Mouse (Mus musculus): ENCODE results near the gene Olfr374. TPM values are rescaled to one million over a fixed set of nuclear protein-coding genes. Genes with fewer than 3 reads are reported as not detected.

Gene Olfr374
- total RNA-seq, 2 experiments from 2014 or later: not detected

DNA sequence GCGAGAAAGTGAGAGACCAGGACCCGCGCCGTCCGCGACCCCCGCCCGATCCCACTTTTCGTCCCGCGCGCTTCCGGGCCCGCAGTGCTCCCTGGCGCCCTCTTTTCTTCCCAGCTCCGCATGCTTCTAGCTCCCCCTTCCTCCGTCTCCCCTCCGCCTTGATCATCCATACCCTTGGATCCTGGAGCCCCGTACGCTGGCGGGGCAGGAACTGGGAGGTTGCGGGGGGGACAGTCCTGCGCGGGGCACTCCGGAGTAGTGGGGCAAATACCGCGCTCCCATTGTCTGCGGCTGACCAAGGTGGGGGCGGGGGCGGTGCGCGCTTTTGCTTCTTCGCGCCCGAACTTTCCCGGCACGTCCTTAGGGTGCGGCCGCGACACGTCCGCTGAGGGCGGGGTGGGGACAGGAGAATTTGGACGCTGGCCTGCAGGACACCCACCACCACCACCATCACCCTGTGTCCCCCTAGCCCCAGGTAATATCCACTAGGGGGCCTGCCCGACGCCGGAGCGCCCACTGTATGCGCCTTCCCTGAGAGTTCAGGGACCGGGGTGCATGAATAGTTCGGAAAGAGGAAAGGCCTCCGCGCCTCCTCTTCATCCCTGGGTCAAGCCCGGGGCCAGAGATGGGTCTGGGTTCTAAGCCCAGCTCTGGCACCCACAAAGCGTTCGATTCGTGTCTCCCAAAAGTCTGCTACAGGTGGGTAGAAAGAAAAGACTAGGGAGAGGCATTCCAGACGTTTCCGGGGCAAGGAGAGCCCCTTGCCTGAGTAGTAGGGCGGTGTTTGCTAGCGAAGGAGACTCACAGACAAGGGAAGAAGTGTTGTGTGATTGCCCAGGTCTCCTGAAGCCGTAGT is 28.8 kb downstream of the Olfr374 start:
- DNase-seq: peak; percentile 54

DNA sequence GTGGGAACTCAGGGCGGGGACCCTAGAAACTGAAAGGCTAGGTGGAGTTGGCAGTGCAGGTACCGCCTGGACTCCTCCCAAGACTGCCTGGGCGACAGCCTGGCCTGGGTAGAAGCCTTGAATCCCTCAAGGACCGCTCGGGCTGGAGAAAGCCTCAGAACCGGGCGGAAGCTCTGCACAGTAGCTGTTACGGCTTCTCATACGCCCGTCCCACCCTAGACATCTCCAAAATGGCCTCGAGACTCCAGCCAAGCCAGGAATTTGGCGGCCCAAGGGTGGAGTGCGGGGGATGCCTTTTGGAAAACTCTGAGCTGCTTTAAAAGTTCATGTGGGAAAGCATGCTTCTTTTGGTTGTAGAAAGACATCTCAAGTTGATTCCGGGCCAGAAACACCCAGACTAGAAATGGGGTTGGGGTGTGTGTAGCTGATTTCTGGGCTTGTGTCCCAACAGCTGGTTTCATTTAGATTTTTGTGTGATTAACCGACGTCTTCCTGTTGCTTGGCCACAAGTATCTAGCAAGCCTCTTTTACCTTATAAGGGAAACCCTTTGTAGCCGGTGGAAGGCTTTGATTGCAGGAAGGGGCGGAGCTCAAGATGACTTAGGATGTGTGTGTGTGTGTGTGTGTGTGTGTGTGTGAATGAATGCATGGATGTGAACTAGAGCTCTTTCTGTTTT is 29.6 kb downstream of the Olfr374 start:
- DNase-seq: peak; percentile 50

DNA sequence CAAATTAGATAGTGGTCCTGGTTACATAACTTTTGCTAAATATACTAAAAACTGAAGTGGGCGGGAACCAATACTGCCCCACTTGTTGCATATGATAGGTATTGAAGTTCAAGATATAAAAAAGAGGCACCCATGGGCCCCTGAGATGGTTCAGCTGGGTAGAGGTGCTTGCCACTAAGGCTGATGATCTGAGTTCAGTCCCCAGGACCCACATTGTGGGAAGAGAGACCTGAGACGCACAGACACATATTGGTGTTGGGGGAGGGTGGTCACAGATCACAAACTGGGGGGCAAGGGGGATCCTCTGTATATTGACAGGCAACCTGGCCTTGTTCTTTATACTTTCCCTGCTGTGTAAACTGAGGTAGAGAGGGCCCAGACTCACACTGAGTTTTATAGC is 30.6 kb downstream of the Olfr374 start:
- DNase-seq: no peak

DNA sequence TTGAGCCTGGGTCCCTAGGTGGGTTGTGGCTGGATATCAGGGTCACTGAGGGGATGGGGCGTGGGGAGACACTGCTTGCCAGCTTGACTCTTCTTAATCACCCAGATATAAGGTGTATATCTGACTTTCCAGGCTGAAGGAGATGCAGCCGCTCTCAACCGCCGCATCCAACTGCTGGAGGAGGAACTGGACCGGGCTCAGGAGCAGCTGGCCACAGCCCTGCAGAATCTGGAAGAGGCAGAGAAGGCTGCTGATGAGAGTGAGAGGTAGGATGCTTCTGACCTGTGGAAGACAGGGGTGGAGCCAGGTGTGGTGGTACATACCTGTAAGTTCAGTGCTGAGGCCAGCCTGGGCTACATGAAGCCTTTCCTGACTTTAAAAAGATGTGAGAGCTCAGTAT is 31.6 kb downstream of the Olfr374 start:
- no peak for DNase-seq

DNA sequence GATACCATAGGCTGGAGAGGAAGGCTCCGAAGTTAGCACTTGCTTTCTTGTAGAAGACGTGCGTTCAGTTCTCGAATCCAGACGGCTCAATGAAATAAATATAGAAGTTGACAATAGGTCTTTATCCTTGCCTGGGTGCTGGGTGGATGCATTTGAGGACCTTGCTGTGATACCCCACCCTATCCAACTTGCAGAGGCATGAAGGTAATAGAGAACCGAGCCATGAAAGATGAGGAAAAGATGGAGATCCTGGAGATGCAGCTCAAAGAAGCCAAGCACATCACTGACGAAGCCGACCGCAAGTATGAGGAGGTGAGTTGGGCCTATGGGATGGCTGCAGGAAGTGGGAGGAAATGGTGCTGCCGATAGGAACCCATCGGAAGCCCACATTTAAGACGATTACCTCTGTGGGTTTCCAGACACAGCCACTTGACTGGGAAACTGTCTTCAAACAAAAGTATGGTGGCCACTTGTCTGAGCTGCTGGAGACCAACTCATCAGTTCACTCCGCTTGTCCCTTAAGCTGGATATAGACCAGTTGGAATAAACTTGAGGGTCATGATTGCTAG is 36.5 kb downstream of the Olfr374 start:
- DNase-seq: no peak

DNA sequence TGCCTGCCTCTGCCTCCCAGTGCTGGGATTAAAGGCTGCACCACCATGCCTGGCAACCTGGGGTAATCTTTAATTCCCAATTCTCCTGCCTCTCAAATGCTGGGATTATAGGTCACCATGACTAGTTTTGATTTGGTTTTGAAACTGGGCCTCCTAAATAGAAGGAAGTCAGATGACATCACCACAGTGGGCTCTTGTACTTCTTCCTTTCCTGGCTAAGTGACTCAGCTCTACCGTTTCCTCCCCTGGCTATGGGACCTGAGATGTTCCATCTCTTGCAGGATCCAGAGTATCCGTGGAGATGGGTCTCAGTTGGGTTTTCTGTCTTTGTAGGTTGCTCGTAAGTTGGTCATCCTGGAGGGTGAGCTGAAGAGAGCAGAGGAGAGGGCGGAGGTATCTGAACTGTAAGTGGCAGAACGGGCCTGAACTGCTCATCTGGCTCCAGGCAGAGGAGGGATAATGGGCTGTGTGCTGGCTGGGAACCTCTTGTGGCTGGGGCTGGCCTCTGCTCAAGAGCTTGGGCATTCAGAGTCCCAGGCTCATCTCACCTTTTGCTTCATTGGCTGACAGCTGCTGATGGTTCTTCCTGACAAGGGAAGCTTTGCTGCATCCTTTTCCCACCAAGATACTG is 37.6 kb downstream of the Olfr374 start:
- DNase-seq: no peak

- DNase-seq: no peak
These were observed 38.7 kb downstream of the Olfr374 start for GRCm38 (mm10) chr8:72145511-72145910.

- no peak for DNase-seq
These were observed 39.2 kb downstream of the Olfr374 start for GRCm38 (mm10) chr8:72146056-72146455.

DNA sequence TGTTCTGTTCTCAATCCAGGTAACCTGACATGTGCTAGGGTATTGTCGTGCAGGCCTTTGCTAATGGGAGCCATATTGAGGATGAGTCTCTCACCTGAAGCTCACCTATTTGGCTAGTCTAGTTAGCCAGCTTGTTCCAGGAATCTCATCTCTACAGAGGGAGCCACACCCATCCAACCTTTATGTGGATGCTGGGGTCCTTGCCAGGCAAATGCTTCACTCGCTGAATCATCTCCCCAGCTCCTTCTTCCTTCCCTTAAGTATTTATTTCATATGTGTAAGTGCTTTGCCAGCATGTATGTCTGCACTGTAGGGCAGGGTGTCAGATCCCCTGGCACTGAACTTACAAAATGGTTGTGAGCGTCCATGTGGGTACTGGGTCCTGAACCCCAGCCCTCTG is 39.7 kb downstream of the Olfr374 start:
- no peak for DNase-seq

GRCm38 (mm10) chr8:72147266-72147665 is 40.4 kb downstream of the Olfr374 start:
- DNase-seq: no peak

DNA sequence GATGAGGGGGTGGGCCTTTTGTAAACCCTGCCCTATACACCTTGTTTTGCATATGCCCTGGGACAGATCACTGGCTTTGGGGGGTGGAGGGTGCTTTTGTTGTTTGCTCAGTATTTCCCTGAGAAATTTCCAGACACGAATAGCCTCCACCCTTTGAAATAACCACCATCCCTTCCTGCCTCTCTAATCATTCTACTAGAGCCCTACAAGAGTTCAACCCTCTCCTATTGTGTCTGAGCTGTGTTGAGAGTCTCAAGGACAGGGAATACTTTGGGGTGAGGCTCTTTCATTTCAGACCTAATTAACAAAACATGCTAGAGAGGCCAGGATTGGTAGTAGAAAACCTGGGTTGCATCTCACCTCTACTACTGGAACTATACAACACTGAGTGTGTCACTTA is 42.2 kb downstream of the Olfr374 start:
- no peak for DNase-seq

DNA sequence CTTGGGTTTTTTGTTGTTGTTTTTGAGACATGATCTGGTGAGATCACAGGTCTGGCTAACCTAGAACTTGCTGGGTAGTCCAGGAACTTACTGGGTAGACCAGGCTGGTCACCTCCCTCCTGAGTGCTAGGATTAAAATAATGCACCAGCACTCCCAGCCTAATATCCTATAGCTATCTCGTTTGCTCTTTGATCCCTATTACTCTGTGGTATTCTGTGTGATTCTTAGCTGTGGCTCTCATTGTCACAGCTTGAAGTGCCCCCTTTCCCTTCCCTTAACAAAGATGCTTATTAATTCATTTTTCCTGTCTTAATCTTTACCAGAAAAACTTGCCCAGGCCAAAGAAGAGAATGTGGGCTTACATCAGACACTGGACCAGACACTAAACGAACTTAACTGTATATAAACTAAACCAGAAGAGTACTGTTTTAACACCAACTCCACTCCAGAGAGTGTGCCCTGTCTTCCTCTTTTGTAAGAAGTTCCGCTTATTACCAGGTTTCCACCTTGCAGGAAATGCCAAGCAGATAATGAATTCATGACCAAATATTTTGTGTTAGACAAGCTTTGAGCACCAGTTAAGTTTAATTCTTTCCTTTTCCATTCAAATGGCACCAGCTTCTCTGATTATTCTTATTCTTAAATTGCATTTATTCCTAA is 44.7 kb downstream of the Olfr374 start:
- no peak for DNase-seq

DNA sequence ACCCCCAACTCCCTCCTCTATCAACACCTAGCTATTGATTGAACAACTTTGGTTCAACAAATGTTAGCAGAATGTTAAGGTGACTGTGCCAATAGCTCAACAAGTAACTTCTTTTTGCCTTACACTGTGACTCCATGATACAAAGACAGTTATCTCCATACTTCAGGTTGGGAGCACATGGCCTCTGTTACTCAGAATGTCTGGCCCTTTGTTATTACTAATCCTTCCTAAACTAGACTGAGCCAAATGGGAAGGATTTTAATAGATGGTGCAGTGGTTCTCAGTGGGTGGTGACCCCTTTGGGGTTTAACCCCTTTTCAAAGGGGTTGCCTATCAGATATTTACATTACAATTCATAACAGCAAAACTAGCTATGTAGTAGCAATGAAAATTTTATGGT is 46.5 kb downstream of the Olfr374 start:
- no peak for DNase-seq

- no peak for DNase-seq
These were observed 51.3 kb downstream of the Olfr374 start for GRCm38 (mm10) chr8:72158096-72158495.

DNA sequence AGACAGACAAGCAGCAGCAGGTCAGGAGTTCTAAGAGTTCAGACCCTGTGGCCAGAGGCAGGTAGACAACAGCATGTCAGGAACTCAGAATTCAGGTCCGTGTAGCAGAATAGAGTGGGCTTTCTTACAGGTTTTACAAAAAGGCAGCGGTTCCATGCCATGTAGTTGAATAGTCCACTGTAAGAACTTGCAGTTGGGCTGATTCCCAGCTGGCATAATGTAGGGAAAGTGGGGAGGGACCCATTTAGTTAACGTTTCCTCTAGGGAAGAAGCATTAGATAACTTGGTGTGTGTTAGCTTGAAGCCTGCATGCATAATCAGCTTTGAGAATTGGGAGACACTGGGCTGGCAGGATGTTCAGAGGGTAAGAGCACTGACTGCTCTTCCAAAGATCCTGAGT is 51.9 kb downstream of the Olfr374 start:
- no peak for DNase-seq

GRCm38 (mm10) chr8:72160007-72160406 is 53.2 kb downstream of the Olfr374 start:
- no peak for DNase-seq

GRCm38 (mm10) chr8:72160707-72161697 is 54.2 kb downstream of the Olfr374 start, which contains the start of gene Rab8a:
Gene Rab8a, plus strand, starts transcription at chr8:72161200.
- DNase-seq: peak; percentile 100

DNA sequence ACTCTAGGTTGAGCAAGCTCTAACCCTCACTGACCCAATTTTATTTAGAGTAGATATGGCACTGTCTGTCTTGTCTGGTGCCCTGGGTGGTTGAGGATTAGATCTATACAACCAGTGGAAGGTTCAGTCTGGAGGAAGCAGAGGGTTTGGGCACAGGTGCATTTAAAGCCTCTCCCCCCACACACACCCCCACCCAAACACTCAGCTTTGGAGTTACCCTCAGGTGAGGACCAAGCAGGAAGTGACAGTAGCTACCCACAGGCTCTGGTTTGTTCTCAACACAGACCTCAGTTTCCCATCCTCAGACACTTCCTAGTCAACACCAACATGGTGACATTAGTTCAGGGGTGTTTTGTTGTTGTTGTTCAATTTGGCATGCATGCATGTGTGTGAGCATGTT is 56.0 kb downstream of the Olfr374 start:
- DNase-seq: no peak
